Mouse (Mus musculus) layer of hippocampus, postnatal 36 days (tissue): Measurements from ENCODE around the gene Dqx1. TPM values are rescaled to one million over a fixed set of nuclear protein-coding genes. Genes with fewer than 3 reads are reported as not detected.

Experiments used
- DNase-seq, 2 experiments: peaks; one replicate each; pipeline ENCODE4 v3.0.0; 2022
- total RNA-seq, 2 experiments: library from RNA; stranded (reverse); gene quantifications; 2 replicates each; pipeline ENCODE4 v1.2.3; 2021

Gene Dqx1
- total RNA-seq, 2 experiments from 2014 or later = 0.40 to 0.94 TPM

GRCm38 (mm10) chr6:83033249-83034185 lies 24.1 kb upstream of the Dqx1 start, which contains the start of the genes Dok1 and Loxl3:
Dok1 (minus strand) TSS chr6:83033471.
Loxl3 (plus strand) TSS chr6:83034173.
- peak; percentile 29 to 44 for DNase-seq

DNA sequence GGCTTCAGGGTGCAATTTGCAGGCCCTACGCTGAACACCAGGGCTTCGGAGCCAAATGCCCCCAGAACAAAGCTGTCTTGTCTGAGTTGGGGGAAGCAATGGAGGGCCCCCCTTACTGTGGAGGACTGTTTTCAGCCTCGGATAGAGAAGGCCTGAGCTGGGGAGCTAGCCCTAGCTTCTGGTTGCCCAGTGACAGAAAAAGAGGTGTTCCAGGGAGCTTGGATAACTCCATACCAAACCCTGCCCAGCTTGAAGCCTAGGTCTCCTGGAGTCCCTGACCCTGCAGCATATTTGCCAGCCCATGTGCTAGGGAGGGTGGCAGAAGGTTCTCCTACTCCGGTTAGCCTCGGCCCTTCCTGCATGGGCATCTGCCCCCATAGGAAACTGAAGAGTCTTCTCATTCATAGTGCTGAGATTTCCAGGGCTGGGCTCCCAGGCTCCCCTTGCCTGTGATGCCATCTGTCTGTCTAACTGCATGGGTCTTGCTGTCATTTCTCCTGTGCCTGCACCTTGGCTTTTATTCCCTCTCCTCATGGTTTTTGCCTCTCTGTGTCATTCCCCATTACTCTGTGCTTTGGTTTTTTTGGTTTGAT lies 23.1 kb upstream of the Dqx1 start:
- no peak for DNase-seq

GRCm38 (mm10) chr6:83037188-83037587 lies 20.5 kb upstream of the Dqx1 start:
- no peak for DNase-seq

DNA sequence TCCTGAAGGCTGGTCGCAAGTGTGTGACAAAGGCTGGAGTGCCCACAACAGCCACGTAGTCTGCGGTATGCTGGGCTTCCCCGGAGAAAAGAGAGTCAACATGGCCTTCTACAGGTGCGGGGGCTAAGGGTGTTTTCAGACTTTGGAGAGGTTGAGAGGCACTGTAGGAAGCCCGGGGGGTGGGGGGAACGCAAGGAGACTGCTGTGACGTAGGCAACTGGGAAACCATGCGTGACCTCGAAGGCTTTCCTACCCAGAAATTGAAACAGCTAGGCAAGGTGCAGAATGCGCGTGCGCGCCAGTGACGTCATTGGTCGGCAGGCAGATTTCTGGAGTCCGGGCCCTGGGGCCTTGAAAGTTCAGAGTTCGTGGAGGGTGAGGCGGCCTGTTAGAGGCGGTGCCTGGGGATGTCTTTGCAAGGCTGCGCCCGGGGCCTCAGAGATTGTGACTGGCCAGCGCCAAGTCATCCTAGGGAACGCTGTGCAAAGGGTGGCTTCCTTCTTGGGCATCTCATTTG lies 19.1 kb upstream of the Dqx1 start:
- DNase-seq = peak; percentile 85

GRCm38 (mm10) chr6:83040601-83041000 lies 17.0 kb upstream of the Dqx1 start:
- no peak for DNase-seq

DNA sequence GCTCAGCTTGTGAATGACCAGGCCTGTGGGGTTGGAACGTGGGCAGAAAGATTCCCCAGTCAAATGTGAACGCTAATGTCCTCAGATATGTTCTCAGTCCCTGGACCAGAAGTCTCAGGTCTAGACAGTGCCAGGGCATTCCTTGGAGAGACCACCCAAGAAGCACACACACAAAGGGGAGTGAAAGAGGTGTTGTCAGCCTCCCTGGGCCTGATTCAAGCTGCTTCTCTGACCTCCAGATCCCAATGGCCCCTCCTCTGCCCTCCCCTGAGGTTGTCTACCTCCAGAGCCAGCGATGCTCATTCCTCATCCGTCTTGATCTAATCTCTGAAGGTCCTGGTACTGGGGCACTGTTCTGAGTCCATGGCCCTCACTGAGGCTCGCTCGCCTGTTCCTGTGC lies 14.1 kb upstream of the Dqx1 start:
- DNase-seq = no peak

GRCm38 (mm10) chr6:83043993-83044392 lies 13.7 kb upstream of the Dqx1 start:
- DNase-seq = no peak

DNA sequence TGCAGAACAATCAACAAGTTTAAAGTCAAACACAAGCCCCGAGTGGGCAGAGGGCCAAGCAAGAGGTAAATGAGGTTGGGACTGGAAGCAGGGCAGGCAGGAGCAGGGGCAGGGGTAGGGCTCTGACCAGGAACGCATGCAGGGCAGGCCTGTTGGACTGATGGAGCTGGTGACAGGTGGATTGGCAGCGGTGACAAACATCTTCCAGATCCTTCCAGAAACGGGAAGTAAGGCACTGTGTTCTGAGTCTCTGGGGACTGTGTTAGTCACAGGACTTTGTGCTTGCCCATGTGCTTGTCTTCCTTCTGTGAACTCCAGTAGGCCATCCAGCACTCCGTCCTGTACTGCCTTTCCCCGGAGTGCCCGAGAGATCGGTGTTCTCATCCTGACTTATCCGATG lies 12.9 kb upstream of the Dqx1 start:
- DNase-seq = no peak

DNA sequence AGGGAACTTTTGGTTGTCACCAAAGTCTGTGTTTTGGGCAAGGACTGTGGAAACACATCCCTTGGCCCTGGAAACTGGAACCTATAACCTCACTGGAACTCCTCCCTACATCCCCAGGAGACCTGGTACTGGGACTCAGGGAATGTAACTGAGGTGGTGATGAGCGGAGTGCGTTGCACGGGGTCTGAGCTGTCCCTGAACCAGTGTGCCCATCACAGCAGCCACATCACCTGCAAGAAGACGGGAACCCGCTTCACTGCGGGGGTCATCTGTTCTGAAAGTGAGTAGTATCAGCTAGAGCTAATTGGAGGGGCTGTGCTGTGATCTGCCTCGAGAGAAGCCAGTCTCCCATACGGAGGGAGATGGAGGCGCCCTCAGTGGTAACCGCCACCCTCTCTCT lies 8.3 kb upstream of the Dqx1 start:
- no peak for DNase-seq

- DNase-seq = peak; percentile 25 to 31
Measured at GRCm38 (mm10) chr6:83053136-83053960, 4.3 kb upstream of the Dqx1 start.

DNA sequence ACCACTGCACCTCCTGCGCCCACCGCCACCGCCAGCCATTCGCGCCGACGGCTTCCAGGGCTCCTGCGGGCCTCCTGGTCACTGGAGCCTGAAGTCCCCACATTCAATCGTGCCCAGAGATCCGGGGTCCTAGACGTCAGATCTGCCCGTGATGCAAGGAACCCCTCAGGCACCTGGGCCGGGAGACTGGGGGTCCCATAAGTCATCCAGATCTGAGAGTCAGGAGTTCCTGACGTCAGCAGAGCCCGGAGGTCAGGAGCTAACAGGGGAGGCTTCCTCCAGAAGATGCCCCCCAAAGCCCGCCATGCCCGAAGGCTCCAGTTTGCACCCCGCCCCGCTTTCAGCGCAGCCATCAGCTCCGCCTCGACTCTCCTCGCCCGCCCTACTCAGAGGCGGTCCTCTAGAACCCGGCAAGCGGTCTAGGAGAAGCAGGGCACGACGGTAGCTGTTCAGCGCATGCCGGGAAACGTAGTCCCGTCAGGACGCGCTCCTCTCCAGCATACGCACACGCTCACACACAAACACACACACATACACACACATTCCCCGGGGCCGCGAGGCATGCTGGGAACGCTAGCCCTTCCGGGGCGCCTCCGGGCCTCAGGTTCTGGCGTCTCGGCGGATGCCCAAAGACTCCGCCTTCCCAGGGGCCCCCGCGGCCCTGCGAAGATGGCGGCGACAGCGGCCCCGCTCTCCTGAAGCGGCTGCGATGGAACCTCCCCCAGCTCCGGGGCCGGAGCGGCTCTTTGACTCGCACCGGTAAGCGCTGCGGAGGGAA lies 3.4 kb upstream of the Dqx1 start, which contains the start of gene Aup1:
TSS of gene Aup1 (plus strand) at position 448 of the 778 bp plus-strand sequence.
- peak; percentile 97 for DNase-seq

- no peak for DNase-seq
Measured at GRCm38 (mm10) chr6:83054871-83055431, 2.7 kb upstream of the Dqx1 start, which contains the start of gene Htra2. Htra2 (minus strand) TSS chr6:83055273.

DNA sequence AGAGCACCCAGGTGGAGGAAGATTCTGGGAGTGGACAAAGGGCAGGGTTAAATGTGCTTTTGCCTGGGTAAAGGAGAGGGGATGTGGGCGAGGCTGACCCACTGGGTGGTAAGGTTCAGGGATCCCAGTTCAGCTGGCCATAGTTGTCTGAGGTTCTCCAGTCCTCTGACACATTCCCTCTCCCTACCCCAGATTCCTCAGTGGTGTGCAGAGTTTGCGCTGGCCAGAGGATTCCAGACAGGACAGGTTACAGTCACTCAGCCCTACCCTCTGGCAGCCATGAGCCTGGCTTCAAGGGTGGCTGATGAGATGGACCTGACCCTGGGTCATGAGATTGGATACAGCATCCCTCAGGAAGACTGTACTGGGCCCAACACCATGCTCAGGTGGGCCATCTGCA lies 1.1 kb downstream of the Dqx1 start:
- DNase-seq = no peak

DNA sequence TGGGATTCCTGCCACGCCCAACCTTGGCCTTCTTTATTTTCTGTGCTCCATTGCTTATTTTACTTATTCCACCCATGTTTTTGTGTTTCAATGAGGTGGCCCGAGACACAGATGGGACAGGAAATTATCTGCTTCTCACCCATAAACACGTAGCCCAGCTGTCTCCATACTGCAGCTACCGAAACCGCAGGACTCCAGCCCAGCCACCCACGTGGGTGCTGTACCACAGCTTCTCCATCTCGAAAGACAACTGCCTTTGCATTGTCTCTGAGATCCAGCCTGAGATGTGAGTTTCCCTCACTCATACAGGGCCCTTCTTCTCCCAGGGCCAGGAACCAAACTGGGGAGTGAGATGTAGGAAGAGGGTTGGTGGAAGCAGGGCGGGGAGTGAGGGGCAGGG lies 8.4 kb downstream of the Dqx1 start:
- no peak for DNase-seq

DNA sequence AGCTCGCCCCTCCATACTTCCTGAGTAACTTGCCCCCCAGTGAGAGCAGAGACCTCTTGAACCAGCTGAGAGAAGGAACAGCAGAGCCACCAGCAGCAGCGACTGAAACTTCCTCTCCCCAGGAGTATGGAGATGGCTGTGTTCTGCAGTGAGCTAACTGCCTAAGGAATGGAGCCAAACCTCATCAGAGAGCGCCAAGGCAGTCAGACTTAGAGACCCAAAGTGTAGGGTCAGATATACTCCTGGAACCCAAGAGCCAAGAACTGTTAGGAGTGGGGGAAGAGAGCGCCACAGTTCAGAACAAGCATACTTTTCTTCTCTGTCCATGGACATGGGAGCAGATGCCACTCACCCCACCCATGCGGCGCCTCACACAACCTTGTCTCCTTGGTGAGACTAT lies 8.8 kb downstream of the Dqx1 start:
- no peak for DNase-seq

DNA sequence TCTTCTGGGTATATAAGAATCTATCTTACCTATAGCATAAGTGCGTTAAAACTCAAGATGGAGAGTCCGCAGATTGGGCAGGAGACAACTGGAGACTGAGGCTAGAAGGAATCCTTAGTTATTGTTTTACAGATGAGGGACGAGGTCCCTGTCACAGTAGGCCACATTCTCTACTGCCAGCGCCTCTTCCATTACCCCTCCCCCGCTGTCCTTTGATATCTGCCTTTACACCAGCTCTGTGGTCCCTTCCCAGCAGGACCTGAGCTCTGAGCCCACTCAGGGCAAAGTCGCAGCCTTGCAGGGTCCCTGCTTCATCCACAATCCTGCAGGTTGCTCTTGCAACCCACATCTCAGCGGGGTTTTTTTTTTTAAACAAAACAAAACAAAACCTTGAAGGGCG lies 10.6 kb downstream of the Dqx1 start:
- DNase-seq = no peak

- no peak for DNase-seq
Measured at GRCm38 (mm10) chr6:83068706-83069487, 11.3 kb downstream of the Dqx1 start.

GRCm38 (mm10) chr6:83069488-83070246 lies 12.0 kb downstream of the Dqx1 start:
- DNase-seq = no peak

- no peak for DNase-seq
Measured at GRCm38 (mm10) chr6:83070247-83070310, 12.4 kb downstream of the Dqx1 start, which contains the start of gene Tlx2. Tlx2 (minus strand) TSS chr6:83070293.
